Mouse (Mus musculus): ENCODE measurements around the gene Snai1. TPM values are rescaled to one million over a fixed set of nuclear protein-coding genes. Genes with fewer than 3 reads are reported as not detected.
A peak's percentile ranks its signal among the peaks of the same experiment; 100 is the strongest.

The Snai1 gene
- polyA plus RNA-seq, 1 experiment from 2014 or later: 14.6 TPM

DNA sequence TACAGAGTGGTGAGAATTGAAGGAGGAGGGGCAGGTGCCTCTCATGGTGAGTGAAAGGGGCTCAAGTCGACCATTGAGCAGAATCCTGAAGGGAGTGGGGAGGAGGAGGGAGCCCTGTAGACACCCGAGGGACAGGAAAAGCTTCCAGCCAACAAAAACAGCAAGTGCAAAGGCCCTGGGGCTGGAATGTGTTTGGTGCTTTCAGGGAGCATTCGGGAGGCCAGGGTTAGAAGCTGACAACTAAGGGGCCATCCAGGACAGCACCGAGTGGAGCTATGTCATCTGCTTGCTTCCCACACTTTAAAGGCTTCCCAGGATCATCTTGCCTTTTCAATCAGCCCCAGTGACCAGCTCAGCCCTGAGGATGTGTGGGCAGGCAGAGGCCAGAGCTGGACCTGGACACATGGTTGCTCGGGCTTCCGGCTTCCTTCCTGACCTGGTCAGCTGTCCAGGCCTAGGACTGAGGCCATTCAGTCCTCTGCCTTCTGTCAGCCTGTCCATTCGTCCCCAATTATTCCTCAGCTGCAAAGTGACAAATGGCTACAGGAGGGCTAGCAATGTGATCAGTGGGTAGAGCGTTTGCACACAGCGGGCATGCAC, 39.3 kb downstream of the Snai1 start:
- Histone ChIP-seq H3K36me3 (replicated peaks) (no peaks in the 10 kb centered on the region), H3K4me1 (peaks cover 6% of the 10 kb centered on the region; the same call in 1 of the 2 replicates), H3K4me3 (replicated peaks) (no peak overlapping the region), H3K9ac (no peak overlapping the region), H3K4me2 (no peak overlapping the region), H3K9me3 (no peaks in the 10 kb centered on the region), H3K27me3 (no peaks in the 10 kb centered on the region), H3K27ac (no peak overlapping the region)
- 65% methylated on average over 9 of the region's 9 CpGs for WGBS
- ATAC-seq (ENCODE audit: low FRiP score): no peak

DNA sequence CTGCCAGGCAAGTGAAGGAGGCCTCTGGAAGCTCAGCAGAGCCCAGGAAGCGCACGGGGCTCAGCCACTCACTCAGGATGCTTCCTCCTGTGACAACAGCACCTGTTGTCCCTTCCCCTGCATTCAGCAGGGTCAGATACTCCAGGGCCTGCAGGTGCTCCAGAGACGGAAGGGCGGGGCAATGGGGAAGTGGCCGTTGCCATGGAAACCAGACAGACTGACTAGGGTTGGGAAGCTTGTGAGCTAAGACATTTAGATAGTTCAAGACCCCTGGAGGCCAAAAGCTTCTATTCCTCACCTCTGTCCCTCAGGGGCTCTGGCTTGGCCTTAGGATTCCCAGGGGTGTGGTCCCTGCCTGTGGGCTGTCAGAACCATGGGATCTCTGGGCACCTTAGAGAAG, 40.5 kb downstream of the Snai1 start:
- H3K27ac ChIP-seq: no peak overlapping the region
- no peak for ATAC-seq (ENCODE audit: low FRiP score)
- H3K4me2 ChIP-seq: no peak overlapping the region
- no peaks in the 10 kb centered on the region for H3K36me3 ChIP-seq (replicated peaks)
- H3K4me3 ChIP-seq (replicated peaks): no peak overlapping the region
- no peak overlapping the region for H3K9ac ChIP-seq
- H3K27me3 ChIP-seq: no peaks in the 10 kb centered on the region
- 44% methylated on average over 5 of the region's 5 CpGs for WGBS
- H3K9me3 ChIP-seq: no peaks in the 10 kb centered on the region
- peaks cover 12% of the 10 kb centered on the region; the same call in 1 of the 2 replicates for H3K4me1 ChIP-seq

DNA sequence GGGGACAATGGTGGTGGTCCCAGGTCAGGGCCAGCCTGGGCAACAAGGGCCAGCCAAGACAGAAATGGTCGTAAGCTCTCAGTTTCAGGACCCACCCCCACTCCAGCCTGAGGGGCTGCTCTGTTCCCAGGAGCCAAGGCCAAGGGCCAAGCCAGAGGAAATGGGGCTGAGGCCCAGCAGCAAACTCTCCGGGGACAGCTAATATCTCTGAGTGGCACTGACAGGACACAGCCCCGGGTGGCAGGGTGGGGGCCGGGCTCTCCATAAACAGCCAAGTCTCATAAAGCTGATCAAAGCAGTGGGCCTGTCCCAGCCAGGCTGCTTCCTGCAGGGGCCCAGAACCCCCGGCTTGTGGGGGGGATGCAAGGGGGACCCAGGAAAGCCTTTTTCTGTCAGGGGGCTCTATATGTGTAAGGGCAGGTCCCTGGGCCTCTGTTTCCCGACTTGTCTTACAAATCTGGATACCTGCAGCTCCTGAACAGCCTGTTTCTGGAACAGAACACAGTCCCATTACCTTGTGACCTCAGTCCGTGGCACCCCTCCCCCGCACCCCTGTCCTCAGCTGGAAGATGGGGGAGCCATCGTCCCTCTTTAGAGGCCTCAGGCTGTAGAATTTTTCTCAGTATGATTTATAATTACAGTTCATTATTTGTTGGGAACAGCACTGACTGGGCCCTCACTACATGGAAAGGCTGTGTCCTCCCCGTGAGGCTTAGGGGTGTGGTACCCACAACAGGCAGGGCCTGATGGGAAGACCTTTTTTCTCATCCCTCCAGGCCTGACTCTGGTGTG, 45.4 kb downstream of the Snai1 start:
- H3K4me3 ChIP-seq (replicated peaks): no peak overlapping the region
- no peak overlapping the region for H3K4me2 ChIP-seq
- H3K27me3 ChIP-seq: no peaks in the 10 kb centered on the region
- 0 out of 2 replicates have a peak overlapping the region, but pooled peaks have one; percentile 15 for H3K27ac ChIP-seq
- no peak for ATAC-seq (ENCODE audit: low FRiP score)
- H3K9ac ChIP-seq: no peak overlapping the region
- H3K9me3 ChIP-seq: no peaks in the 10 kb centered on the region
- no peaks in the 10 kb centered on the region for H3K36me3 ChIP-seq (replicated peaks)
- peaks cover 19% of the 10 kb centered on the region; the same call in 1 of the 2 replicates for H3K4me1 ChIP-seq
- WGBS: 56% methylated on average over 10 of the region's 10 CpGs

DNA sequence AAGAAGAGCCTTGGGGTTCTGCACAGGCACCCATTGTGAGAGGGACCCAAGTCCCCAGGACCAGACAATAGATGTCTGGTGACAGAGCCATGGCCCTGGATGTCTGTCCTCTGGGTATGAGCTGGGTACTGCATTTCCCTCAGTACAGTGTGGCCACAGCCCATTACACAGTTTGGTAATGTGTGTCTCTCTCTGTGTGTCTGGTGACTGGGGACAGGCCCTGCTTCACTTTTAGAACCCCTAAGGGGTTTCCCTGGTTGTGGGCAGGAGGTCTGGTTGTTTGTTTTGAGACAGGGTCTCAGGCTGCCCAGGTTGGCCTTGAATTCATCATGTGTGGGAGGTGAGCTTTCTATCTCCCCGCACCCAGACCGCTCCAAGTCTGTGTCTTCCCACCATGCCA, 47.3 kb downstream of the Snai1 start:
- no peak overlapping the region for H3K4me2 ChIP-seq
- ATAC-seq (ENCODE audit: low FRiP score): no peak
- no peak overlapping the region for H3K9ac ChIP-seq
- peaks cover 22% of the 10 kb centered on the region; the same call in 1 of the 2 replicates for H3K4me1 ChIP-seq
- H3K36me3 ChIP-seq (replicated peaks): no peaks in the 10 kb centered on the region
- peaks cover 12% of the 10 kb centered on the region; the same call in 1 of the 2 replicates for H3K27me3 ChIP-seq
- H3K27ac ChIP-seq: no peak overlapping the region
- no peaks in the 10 kb centered on the region for H3K9me3 ChIP-seq
- H3K4me3 ChIP-seq (replicated peaks): no peak overlapping the region
- 81% methylated on average over 2 of the region's 2 CpGs for WGBS

DNA sequence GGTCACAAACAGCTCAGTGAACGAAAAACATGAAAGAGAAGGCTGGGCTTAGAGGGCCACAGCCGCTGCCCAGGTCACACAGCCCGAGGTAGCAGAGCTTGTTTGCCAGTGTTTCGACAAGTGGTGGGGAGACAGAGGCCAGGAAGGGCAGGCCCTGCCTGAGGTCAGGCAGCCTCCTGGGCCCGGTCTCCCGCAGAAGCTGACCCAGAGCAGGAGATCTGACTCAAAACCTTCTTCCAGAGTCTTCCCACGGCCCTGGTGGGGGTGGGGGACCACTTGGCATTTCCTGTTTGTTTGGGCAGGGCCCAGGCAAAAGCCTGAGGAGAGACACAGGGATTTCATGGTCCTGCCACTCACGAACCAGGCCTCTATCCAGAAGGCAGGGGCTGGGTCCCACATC, 48.0 kb downstream of the Snai1 start:
- Histone ChIP-seq H3K36me3 (replicated peaks) (no peaks in the 10 kb centered on the region), H3K4me1 (peaks cover 22% of the 10 kb centered on the region; the same call in 1 of the 2 replicates), H3K27ac (no peak overlapping the region), H3K9me3 (no peaks in the 10 kb centered on the region), H3K27me3 (peaks cover 15% of the 10 kb centered on the region; the same call in 1 of the 2 replicates), H3K4me3 (replicated peaks) (no peak overlapping the region), H3K9ac (no peak overlapping the region), H3K4me2 (no peak overlapping the region)
- 30% methylated on average over 8 of the region's 8 CpGs for WGBS
- no peak for ATAC-seq (ENCODE audit: low FRiP score)

DNA sequence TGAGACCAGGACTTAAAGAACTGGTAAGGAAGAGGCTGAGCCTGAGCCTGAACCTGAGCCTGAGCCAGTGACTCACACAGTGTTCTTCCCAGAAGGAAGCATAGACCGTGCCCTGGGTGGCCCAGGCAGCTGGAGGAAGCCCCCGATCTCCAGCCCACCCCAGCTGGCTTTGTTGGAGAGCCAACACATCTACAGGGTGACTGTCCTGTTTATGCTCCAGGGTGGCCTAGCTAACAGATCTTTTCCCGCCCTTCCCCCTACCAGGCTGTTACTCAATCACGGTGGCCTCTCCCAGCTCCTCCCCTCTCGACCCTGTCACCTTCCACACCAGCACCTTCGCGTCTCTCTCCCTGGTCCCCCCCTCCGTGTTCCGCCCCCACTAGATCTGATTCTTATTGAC, 49.0 kb downstream of the Snai1 start:
- WGBS: 33% methylated on average over 9 of the region's 9 CpGs
- peaks cover 22% of the 10 kb centered on the region; the same call in 1 of the 2 replicates for H3K4me1 ChIP-seq

DNA sequence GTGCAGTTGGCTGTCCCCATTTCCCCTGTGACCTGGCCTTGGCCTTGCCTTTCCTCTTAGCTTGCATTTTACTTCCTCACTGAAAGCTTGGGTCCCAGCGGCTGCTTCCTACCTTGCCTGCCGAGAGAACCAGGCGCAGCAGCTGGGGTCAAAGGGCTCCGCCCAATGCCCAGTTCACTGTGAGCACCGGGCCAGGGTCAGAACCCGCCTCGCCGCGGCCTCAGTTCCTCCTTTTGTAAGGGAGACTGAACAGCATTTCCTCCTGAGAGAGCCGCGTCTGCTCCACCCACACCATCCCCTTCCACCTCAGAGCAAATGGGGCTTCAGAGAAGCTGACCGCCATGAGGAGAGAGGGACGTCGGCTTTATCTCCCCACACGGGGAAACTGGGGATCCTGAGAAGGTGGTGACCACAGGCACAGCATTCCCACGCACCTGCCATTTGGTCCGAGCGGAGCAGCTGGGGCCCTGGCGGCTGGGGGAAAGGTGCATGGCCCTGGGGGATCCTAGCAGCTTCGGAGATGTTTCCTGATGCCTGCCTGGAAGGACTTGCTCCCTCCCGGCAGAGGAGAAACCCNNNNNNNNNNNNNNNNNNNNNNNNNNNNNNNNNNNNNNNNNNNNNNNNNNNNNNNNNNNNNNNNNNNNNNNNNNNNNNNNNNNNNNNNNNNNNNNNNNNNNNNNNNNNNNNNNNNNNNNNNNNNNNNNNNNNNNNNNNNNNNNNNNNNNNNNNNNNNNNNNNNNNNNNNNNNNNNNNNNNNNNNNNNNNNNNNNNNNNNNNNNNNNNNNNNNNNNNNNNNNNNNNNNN, 51.0 kb downstream of the Snai1 start:
- H3K9me3 ChIP-seq: no peaks in the 10 kb centered on the region
- H3K27ac ChIP-seq: 0 out of 2 replicates have a peak overlapping the region, but pooled peaks have one; percentile 43
- H3K4me2 ChIP-seq: 0 out of 2 replicates have a peak overlapping the region, but pooled peaks have one; percentile 11
- ATAC-seq (ENCODE audit: low FRiP score): no peak
- no peak overlapping the region for H3K4me3 ChIP-seq (replicated peaks)
- no peaks in the 10 kb centered on the region for H3K36me3 ChIP-seq (replicated peaks)
- peaks cover 15% of the 10 kb centered on the region; the same call in 1 of the 2 replicates for H3K27me3 ChIP-seq
- WGBS: 16% methylated on average over 21 of the region's 21 CpGs
- no peak overlapping the region for H3K9ac ChIP-seq
- H3K4me1 ChIP-seq: peaks cover 21% of the 10 kb centered on the region

More for the DNA sequence above, 49.0 kb downstream of the Snai1 start:
- Histone ChIP-seq H3K4me2 (no peak overlapping the region), H3K27ac (no peak overlapping the region), H3K9me3 (no peaks in the 10 kb centered on the region), H3K27me3 (peaks cover 15% of the 10 kb centered on the region; the same call in 1 of the 2 replicates), H3K4me3 (replicated peaks) (no peak overlapping the region), H3K36me3 (replicated peaks) (no peaks in the 10 kb centered on the region), H3K9ac (no peak overlapping the region)
- ATAC-seq (ENCODE audit: low FRiP score): no peak

Other genes with a start within 250 kb of the Snai1 start
- 7.6 and 13.4 TPM in 2 replicates for gene B4galt5, start 189.0 kb upstream of the Snai1 start, polyA plus RNA-seq (2016; fragmentation: Nextera tagmentation; extraction: Ambion mirVana)
- gene Slc9a8, start 116.5 kb upstream of the Snai1 start, polyA plus RNA-seq (2016; fragmentation: Nextera tagmentation; extraction: Ambion mirVana): 26.5 and 26.7 TPM in 2 replicates
- gene Rnf114, start 45.5 kb upstream of the Snai1 start, polyA plus RNA-seq (2016; fragmentation: Nextera tagmentation; extraction: Ambion mirVana): 126 and 129 TPM in 2 replicates
- 19.6 and 23.0 TPM in 2 replicates for gene Spata2, start 45.3 kb upstream of the Snai1 start, polyA plus RNA-seq (2016; fragmentation: Nextera tagmentation; extraction: Ambion mirVana)
- 303 and 311 TPM in 2 replicates for gene Ube2v1, start 93.9 kb downstream of the Snai1 start, polyA plus RNA-seq (2016; fragmentation: Nextera tagmentation; extraction: Ambion mirVana)
- gene Gm20431, start 123.3 kb downstream of the Snai1 start, polyA plus RNA-seq (2016; fragmentation: Nextera tagmentation; extraction: Ambion mirVana): 7.5 and 10.2 TPM in 2 replicates
- 0.95 and 1.5 TPM in 2 replicates for gene Cebpb, start 150.7 kb downstream of the Snai1 start, polyA plus RNA-seq (2016; fragmentation: Nextera tagmentation; extraction: Ambion mirVana)
- 31.2 and 34.5 TPM in 2 replicates for gene Tmem189, start 151.6 kb downstream of the Snai1 start, polyA plus RNA-seq (2016; fragmentation: Nextera tagmentation; extraction: Ambion mirVana)

All from forebrain, embryonic 12.5 days (tissue).